Mouse (Mus musculus) heart, postnatal 0 days (tissue): ENCODE results near the gene Adnp.

ENCODE experiments used
- CTCF ChIP-seq: IDR thresholded peaks from 2 replicates; pipeline ENCODE4 v1.5.1; 2016; ENCODE audit warnings: antibody characterized with exemption, control low read depth, low read depth
- EP300 ChIP-seq: IDR thresholded peaks from 2 replicates; pipeline ENCODE4 v1.6.1; 2016; ENCODE audit warnings: antibody characterized with exemption, low read depth

- peak; percentile 81 for TF ChIP-seq CTCF
- TF ChIP-seq EP300 = peak; percentile 97
These were observed at the start of gene Adnp for GRCm38 (mm10) chr2:168206725-168207644.
